Mouse (Mus musculus): Measurements from ENCODE around the gene Fastk. TPM values are rescaled to one million over a fixed set of nuclear protein-coding genes. Genes with fewer than 3 reads are reported as not detected.

Gene Fastk
- polyA plus RNA-seq, 1 experiment from 2014 or later, result 114 TPM

- WGBS, result 12% methylated on average over 9 of the region's 9 CpGs
- H3K4me3 ChIP-seq, result peak overlapping the region; percentile 52; the same call in 1 of the 2 replicates
- H3K9me3 ChIP-seq, result no peaks in the 10 kb centered on the region
- ATAC-seq (ENCODE audit: low FRiP score, low read depth), result no peak
- peaks cover 54% of the 10 kb centered on the region for H3K4me1 ChIP-seq
- 0 out of 2 replicates have a peak, but pooled peaks cover 3% of the 10 kb centered on the region for H3K27me3 ChIP-seq (replicated peaks)
- H3K36me3 ChIP-seq, result peaks cover 25% of the 10 kb centered on the region
- H3K4me2 ChIP-seq (replicated peaks), result peak overlapping the region; percentile 86
- no peak overlapping the region for H3K27ac ChIP-seq
- 0 out of 2 replicates have a peak overlapping the region, but pooled peaks have one; percentile 64 for H3K9ac ChIP-seq
Observed at GRCm38 (mm10) chr5:24426556-24427284, 18.4 kb downstream of the Fastk start.

GRCm38 (mm10) chr5:24426037-24426432 is 19.1 kb downstream of the Fastk start:
- Histone ChIP-seq H3K9me3 (no peaks in the 10 kb centered on the region), H3K4me2 (replicated peaks) (peak overlapping the region; percentile 86), H3K27me3 (replicated peaks) (0 out of 2 replicates have a peak, but pooled peaks cover 3% of the 10 kb centered on the region), H3K36me3 (peaks cover 18% of the 10 kb centered on the region), H3K4me3 (peak overlapping the region; percentile 52), H3K9ac (peak overlapping the region; percentile 64), H3K27ac (no peak overlapping the region), H3K4me1 (peaks cover 54% of the 10 kb centered on the region)
- ATAC-seq (ENCODE audit: low FRiP score, low read depth), result no peak
- 1% methylated on average over 10 of the region's 10 CpGs for WGBS

- H3K9ac ChIP-seq, result peak overlapping the region; percentile 64
- H3K36me3 ChIP-seq, result peaks cover 17% of the 10 kb centered on the region; the same call in 1 of the 2 replicates
- peak overlapping the region; percentile 86 for H3K4me2 ChIP-seq (replicated peaks)
- peaks cover 54% of the 10 kb centered on the region for H3K4me1 ChIP-seq
- no peak for ATAC-seq (ENCODE audit: low FRiP score, low read depth)
- WGBS, result under 1% methylated on average over 27 of the region's 30 CpGs
- H3K9me3 ChIP-seq, result no peaks in the 10 kb centered on the region
- 0 out of 2 replicates have a peak, but pooled peaks cover 3% of the 10 kb centered on the region for H3K27me3 ChIP-seq (replicated peaks)
- no peak overlapping the region for H3K27ac ChIP-seq
- peak overlapping the region; percentile 52 for H3K4me3 ChIP-seq
Observed at GRCm38 (mm10) chr5:24425421-24426036, 19.6 kb downstream of the Fastk start.

- Histone ChIP-seq H3K4me1 (peaks cover 54% of the 10 kb centered on the region), H3K36me3 (peaks cover 17% of the 10 kb centered on the region), H3K27me3 (replicated peaks) (0 out of 2 replicates have a peak, but pooled peaks cover 3% of the 10 kb centered on the region), H3K9me3 (no peaks in the 10 kb centered on the region), H3K4me2 (replicated peaks) (peak overlapping the region; percentile 86), H3K9ac (peak overlapping the region; percentile 64), H3K27ac (no peak overlapping the region), H3K4me3 (peak overlapping the region; percentile 52)
- under 1% methylated on average over 59 of the region's 60 CpGs for WGBS
- ATAC-seq (ENCODE audit: low FRiP score, low read depth), result no peak
Observed at GRCm38 (mm10) chr5:24424861-24425411, 20.2 kb downstream of the Fastk start.

GRCm38 (mm10) chr5:24424004-24424781 is 20.9 kb downstream of the Fastk start:
- peak; percentile 14 for ATAC-seq (ENCODE audit: low FRiP score, low read depth)
- Histone ChIP-seq H3K27ac (peak overlapping the region; percentile 81), H3K4me3 (peak overlapping the region; percentile 45), H3K9me3 (no peaks in the 10 kb centered on the region), H3K4me1 (peaks cover 54% of the 10 kb centered on the region), H3K36me3 (peaks cover 17% of the 10 kb centered on the region), H3K27me3 (replicated peaks) (0 out of 2 replicates have a peak, but pooled peaks cover 3% of the 10 kb centered on the region), H3K4me2 (replicated peaks) (peak overlapping the region; percentile 86), H3K9ac (peak overlapping the region; percentile 70)
- 17% methylated on average over 21 of the region's 21 CpGs for WGBS

- peak; percentile 94 for ATAC-seq (ENCODE audit: low FRiP score, low read depth)
- no peaks in the 10 kb centered on the region for H3K9me3 ChIP-seq
- H3K4me2 ChIP-seq (replicated peaks), result peak within 1 kb of the TSS; percentile 86
- under 1% methylated on average over 46 of the region's 46 CpGs for WGBS
- peak within 1 kb of the TSS; percentile 54 for H3K4me3 ChIP-seq
- H3K4me1 ChIP-seq, result peaks cover 50% of the 10 kb centered on the region
- H3K36me3 ChIP-seq, result peaks cover 26% of the 10 kb centered on the region
- peak within 1 kb of the TSS; percentile 70 for H3K9ac ChIP-seq
- H3K27ac ChIP-seq, result peak within 1 kb of the TSS; percentile 81
- H3K27me3 ChIP-seq (replicated peaks), result 0 out of 2 replicates have a peak, but pooled peaks cover 3% of the 10 kb centered on the region
Observed at GRCm38 (mm10) chr5:24423129-24424003, 21.7 kb downstream of the Fastk start, which contains the start of the genes Cdk5 and Slc4a2. Gene Cdk5, minus strand, starts transcription at chr5:24423530. Gene Slc4a2, plus strand, starts transcription at chr5:24423837.

- no peak for ATAC-seq (ENCODE audit: low FRiP score, low read depth)
- Histone ChIP-seq H3K36me3 (peaks cover 26% of the 10 kb centered on the region), H3K27me3 (replicated peaks) (no peaks in the 10 kb centered on the region), H3K9ac (no peak overlapping the region), H3K27ac (no peak overlapping the region), H3K4me1 (peaks cover 27% of the 10 kb centered on the region), H3K9me3 (no peaks in the 10 kb centered on the region), H3K4me3 (no peak overlapping the region), H3K4me2 (replicated peaks) (no peak overlapping the region)
- WGBS, result 89% methylated on average over 9 of the region's 9 CpGs
Observed at GRCm38 (mm10) chr5:24420381-24420780, 24.7 kb downstream of the Fastk start.

- WGBS, result 91% methylated on average over 10 of the region's 10 CpGs
- no peak for ATAC-seq (ENCODE audit: low FRiP score, low read depth)
- Histone ChIP-seq H3K27me3 (replicated peaks) (no peaks in the 10 kb centered on the region), H3K9me3 (no peaks in the 10 kb centered on the region), H3K9ac (no peak overlapping the region), H3K4me2 (replicated peaks) (no peak overlapping the region), H3K4me1 (peaks cover 8% of the 10 kb centered on the region), H3K36me3 (peaks cover 26% of the 10 kb centered on the region), H3K27ac (no peak overlapping the region), H3K4me3 (no peak overlapping the region)
Observed at GRCm38 (mm10) chr5:24417587-24417986, 27.5 kb downstream of the Fastk start.

GRCm38 (mm10) chr5:24416222-24416736 is 28.8 kb downstream of the Fastk start:
- H3K4me1 ChIP-seq, result peaks cover 6% of the 10 kb centered on the region; the same call in 1 of the 2 replicates
- no peaks in the 10 kb centered on the region for H3K9me3 ChIP-seq
- no peaks in the 10 kb centered on the region for H3K27me3 ChIP-seq (replicated peaks)
- H3K27ac ChIP-seq, result no peak overlapping the region
- peaks cover 26% of the 10 kb centered on the region for H3K36me3 ChIP-seq
- peak overlapping the region; percentile 20 for H3K4me2 ChIP-seq (replicated peaks)
- no peak overlapping the region for H3K4me3 ChIP-seq
- peak; percentile 67 for ATAC-seq (ENCODE audit: low FRiP score, low read depth)
- WGBS, result 3% methylated on average over 21 of the region's 21 CpGs
- no peak overlapping the region for H3K9ac ChIP-seq

- ATAC-seq (ENCODE audit: low FRiP score, low read depth), result no peak
- no peak overlapping the region for H3K4me3 ChIP-seq
- H3K9ac ChIP-seq, result no peak overlapping the region
- 86% methylated on average over 13 of the region's 13 CpGs for WGBS
- no peaks in the 10 kb centered on the region for H3K9me3 ChIP-seq
- H3K4me1 ChIP-seq, result peaks cover 6% of the 10 kb centered on the region; the same call in 1 of the 2 replicates
- no peaks in the 10 kb centered on the region for H3K27me3 ChIP-seq (replicated peaks)
- H3K36me3 ChIP-seq, result peaks cover 12% of the 10 kb centered on the region; the same call in 1 of the 2 replicates
- no peak overlapping the region for H3K27ac ChIP-seq
- no peak overlapping the region for H3K4me2 ChIP-seq (replicated peaks)
Observed at GRCm38 (mm10) chr5:24413938-24414337, 31.1 kb downstream of the Fastk start.

All from neural tube, embryonic 12.5 days (tissue).